Mouse (Mus musculus): ENCODE measurements around the gene Pecr.

- no peak for TF ChIP-seq POLR2A (IDR thresholded peaks at IDR 0.05; ENCODE audit: control insufficient read depth, extremely low read depth, insufficient read depth, low read length, poor library complexity)
- TF ChIP-seq CTCF (IDR thresholded peaks at IDR 0.05; ENCODE audit: borderline replicate concordance, control insufficient read depth, extremely low read depth, insufficient read depth, low read length, poor library complexity): no peak
Measured at GRCm38 (mm10) chr1:72309744-72310424, 25.8 kb upstream of the Pecr start.
